Mouse (Mus musculus): Measurements from ENCODE around the gene Acvrl1. TPM values are rescaled to one million over a fixed set of nuclear protein-coding genes. Genes with fewer than 3 reads are reported as not detected.

Gene Acvrl1
- polyA plus RNA-seq, 1 experiment, result 4.8 TPM

GRCm38 (mm10) chr15:101180363-101181105 is 52.2 kb downstream of the Acvrl1 start:
- no peak for TF ChIP-seq CTCF (IDR thresholded peaks at IDR 0.05; ENCODE audit: control insufficient read depth, insufficient read depth, insufficient replicate concordance, low read depth, low read length)
- no peak for TF ChIP-seq POLR2A (IDR thresholded peaks at IDR 0.05; ENCODE audit: control insufficient read depth, low read depth, low read length)
- H3K27ac ChIP-seq (ENCODE audit: control insufficient read depth, insufficient read depth, low read depth, low read length), result no peak overlapping the region
- H3K27me3 ChIP-seq (ENCODE audit: control insufficient read depth, insufficient read depth, low read length), result no peaks in the 10 kb centered on the region
- H3K4me1 ChIP-seq (ENCODE audit: control insufficient read depth, insufficient read depth, low read length), result peaks cover 2% of the 10 kb centered on the region
- no peaks in the 10 kb centered on the region for H3K36me3 ChIP-seq (ENCODE audit: control insufficient read depth, insufficient read depth, low read length)
- H3K4me3 ChIP-seq (ENCODE audit: control insufficient read depth, low read depth, low read length), result no peak overlapping the region

GRCm38 (mm10) chr15:101181106-101181466 is 52.8 kb downstream of the Acvrl1 start:
- no peak overlapping the region for H3K4me3 ChIP-seq (ENCODE audit: control insufficient read depth, low read depth, low read length)
- no peaks in the 10 kb centered on the region for H3K27me3 ChIP-seq (ENCODE audit: control insufficient read depth, insufficient read depth, low read length)
- no peak for TF ChIP-seq CTCF (IDR thresholded peaks at IDR 0.05; ENCODE audit: control insufficient read depth, insufficient read depth, insufficient replicate concordance, low read depth, low read length)
- no peaks in the 10 kb centered on the region for H3K4me1 ChIP-seq (ENCODE audit: control insufficient read depth, insufficient read depth, low read length)
- no peaks in the 10 kb centered on the region for H3K36me3 ChIP-seq (ENCODE audit: control insufficient read depth, insufficient read depth, low read length)
- no peak overlapping the region for H3K27ac ChIP-seq (ENCODE audit: control insufficient read depth, insufficient read depth, low read depth, low read length)

GRCm38 (mm10) chr15:101181500-101181899 is 53.2 kb downstream of the Acvrl1 start:
- H3K4me1 ChIP-seq (ENCODE audit: control insufficient read depth, insufficient read depth, low read length), result no peaks in the 10 kb centered on the region
- H3K36me3 ChIP-seq (ENCODE audit: control insufficient read depth, insufficient read depth, low read length), result no peaks in the 10 kb centered on the region
- H3K27ac ChIP-seq (ENCODE audit: control insufficient read depth, insufficient read depth, low read depth, low read length), result no peak overlapping the region
- H3K27me3 ChIP-seq (ENCODE audit: control insufficient read depth, insufficient read depth, low read length), result no peaks in the 10 kb centered on the region
- TF ChIP-seq CTCF (IDR thresholded peaks at IDR 0.05; ENCODE audit: control insufficient read depth, insufficient read depth, insufficient replicate concordance, low read depth, low read length), result no peak
- TF ChIP-seq POLR2A (IDR thresholded peaks at IDR 0.05; ENCODE audit: control insufficient read depth, low read depth, low read length), result no peak
- no peak overlapping the region for H3K4me3 ChIP-seq (ENCODE audit: control insufficient read depth, low read depth, low read length)

- H3K27me3 ChIP-seq (ENCODE audit: control insufficient read depth, insufficient read depth, low read length), result no peaks in the 10 kb centered on the region
- H3K4me3 ChIP-seq (ENCODE audit: control insufficient read depth, low read depth, low read length), result no peak overlapping the region
- H3K36me3 ChIP-seq (ENCODE audit: control insufficient read depth, insufficient read depth, low read length), result no peaks in the 10 kb centered on the region
- H3K27ac ChIP-seq (ENCODE audit: control insufficient read depth, insufficient read depth, low read depth, low read length), result no peak overlapping the region
- no peak for TF ChIP-seq CTCF (IDR thresholded peaks at IDR 0.05; ENCODE audit: control insufficient read depth, insufficient read depth, insufficient replicate concordance, low read depth, low read length)
- H3K4me1 ChIP-seq (ENCODE audit: control insufficient read depth, insufficient read depth, low read length), result no peaks in the 10 kb centered on the region
Observed at GRCm38 (mm10) chr15:101182676-101183075, 54.4 kb downstream of the Acvrl1 start.

GRCm38 (mm10) chr15:101184300-101184699 is 56.0 kb downstream of the Acvrl1 start:
- no peaks in the 10 kb centered on the region for H3K36me3 ChIP-seq (ENCODE audit: control insufficient read depth, insufficient read depth, low read length)
- H3K4me3 ChIP-seq (ENCODE audit: control insufficient read depth, low read depth, low read length), result no peak overlapping the region
- no peak for TF ChIP-seq CTCF (IDR thresholded peaks at IDR 0.05; ENCODE audit: control insufficient read depth, insufficient read depth, insufficient replicate concordance, low read depth, low read length)
- TF ChIP-seq POLR2A (IDR thresholded peaks at IDR 0.05; ENCODE audit: control insufficient read depth, low read depth, low read length), result no peak
- H3K27me3 ChIP-seq (ENCODE audit: control insufficient read depth, insufficient read depth, low read length), result no peaks in the 10 kb centered on the region
- no peaks in the 10 kb centered on the region for H3K4me1 ChIP-seq (ENCODE audit: control insufficient read depth, insufficient read depth, low read length)
- H3K27ac ChIP-seq (ENCODE audit: control insufficient read depth, insufficient read depth, low read depth, low read length), result no peak overlapping the region

GRCm38 (mm10) chr15:101185549-101185948 is 57.2 kb downstream of the Acvrl1 start:
- no peaks in the 10 kb centered on the region for H3K4me1 ChIP-seq (ENCODE audit: control insufficient read depth, insufficient read depth, low read length)
- no peak for TF ChIP-seq CTCF (IDR thresholded peaks at IDR 0.05; ENCODE audit: control insufficient read depth, insufficient read depth, insufficient replicate concordance, low read depth, low read length)
- H3K36me3 ChIP-seq (ENCODE audit: control insufficient read depth, insufficient read depth, low read length), result no peaks in the 10 kb centered on the region
- no peak overlapping the region for H3K4me3 ChIP-seq (ENCODE audit: control insufficient read depth, low read depth, low read length)
- H3K27ac ChIP-seq (ENCODE audit: control insufficient read depth, insufficient read depth, low read depth, low read length), result no peak overlapping the region
- no peaks in the 10 kb centered on the region for H3K27me3 ChIP-seq (ENCODE audit: control insufficient read depth, insufficient read depth, low read length)

- Histone ChIP-seq H3K27ac (ENCODE audit: control insufficient read depth, insufficient read depth, low read depth, low read length) (no peak overlapping the region), H3K4me1 (ENCODE audit: control insufficient read depth, insufficient read depth, low read length) (no peaks in the 10 kb centered on the region; the same call in 1 of the 2 replicates), H3K27me3 (ENCODE audit: control insufficient read depth, insufficient read depth, low read length) (no peaks in the 10 kb centered on the region), H3K36me3 (ENCODE audit: control insufficient read depth, insufficient read depth, low read length) (no peaks in the 10 kb centered on the region), H3K4me3 (ENCODE audit: control insufficient read depth, low read depth, low read length) (no peak overlapping the region)
- TF ChIP-seq CTCF (IDR thresholded peaks at IDR 0.05; ENCODE audit: control insufficient read depth, insufficient read depth, insufficient replicate concordance, low read depth, low read length), result no peak
- no peak for TF ChIP-seq POLR2A (IDR thresholded peaks at IDR 0.05; ENCODE audit: control insufficient read depth, low read depth, low read length)
Observed at GRCm38 (mm10) chr15:101187907-101188306, 59.6 kb downstream of the Acvrl1 start.

All from testis, adult 2 months (tissue).